Mouse (Mus musculus) gastrocnemius, postnatal 10 days (tissue): Measurements from ENCODE around the gene Cog2. TPM values are rescaled to one million over a fixed set of nuclear protein-coding genes. Genes with fewer than 3 reads are reported as not detected.
A peak's percentile ranks its signal among the peaks of the same experiment; 100 is the strongest.

Source experiments
- DNase-seq: peaks from one replicate; pipeline ENCODE4 v3.0.0; 2021; ENCODE audit warnings: mixed read lengths
- long read RNA-seq, 2 experiments: library from polyadenylated mRNA; stranded (forward); transcript quantifications; one replicate each; pipeline ENCODE4 v2.0.0; 2021
- total RNA-seq, 2 experiments: library from RNA; stranded (reverse); gene quantifications; 2 replicates each; pipeline ENCODE4 v1.2.3; 2021

Cog2 gene
- 10 to 100 TPM; 22.6 to 28.1 TPM for total RNA-seq
- long read RNA-seq, experiment 1, transcript Cog2-201 (18 exons, 2,825 nt) = major isoform, 33 of 49 reads
- long read RNA-seq, experiment 1, partial matches to known transcripts = 12 of 49 reads
- long read RNA-seq, experiment 1, other reads (novel, unspliced or antisense) = 4 of 49 reads
- long read RNA-seq, experiment 2, transcript Cog2-201 (18 exons, 2,825 nt) = major isoform, 45 of 56 reads
- long read RNA-seq, experiment 2, partial matches to known transcripts = 10 of 56 reads
- long read RNA-seq, experiment 2, other reads (novel, unspliced or antisense) = 1 of 56 reads

GRCm38 (mm10) chr8:124520249-124521080 lies at the start of gene Cog2:
Gene Cog2, plus strand, starts transcription at chr8:124520767.
- peak; percentile 90 for DNase-seq

DNA sequence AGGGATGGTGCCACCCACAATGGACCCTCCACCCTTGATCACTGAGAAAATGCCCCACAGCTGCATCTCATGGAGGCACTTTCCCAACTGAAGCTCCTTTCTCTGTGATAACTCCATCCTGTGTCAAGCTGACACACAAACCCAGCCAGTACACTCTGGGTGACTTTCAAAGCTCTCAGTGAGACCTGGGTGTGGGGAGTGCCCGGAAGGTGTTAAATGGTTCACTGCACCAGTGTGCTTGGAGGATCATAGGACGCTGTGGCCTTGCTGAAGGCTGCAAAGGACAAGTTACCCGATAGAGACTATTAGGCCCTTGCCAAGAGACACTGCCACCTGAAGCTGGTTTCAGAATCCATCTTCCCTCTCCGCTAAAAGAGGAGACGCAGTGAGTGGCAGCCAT lies 44.9 kb upstream of the Cog2 start:
- no peak for DNase-seq

GRCm38 (mm10) chr8:124476701-124477100 lies 43.9 kb upstream of the Cog2 start:
- no peak for DNase-seq

GRCm38 (mm10) chr8:124479251-124479650 lies 41.3 kb upstream of the Cog2 start:
- no peak for DNase-seq

DNA sequence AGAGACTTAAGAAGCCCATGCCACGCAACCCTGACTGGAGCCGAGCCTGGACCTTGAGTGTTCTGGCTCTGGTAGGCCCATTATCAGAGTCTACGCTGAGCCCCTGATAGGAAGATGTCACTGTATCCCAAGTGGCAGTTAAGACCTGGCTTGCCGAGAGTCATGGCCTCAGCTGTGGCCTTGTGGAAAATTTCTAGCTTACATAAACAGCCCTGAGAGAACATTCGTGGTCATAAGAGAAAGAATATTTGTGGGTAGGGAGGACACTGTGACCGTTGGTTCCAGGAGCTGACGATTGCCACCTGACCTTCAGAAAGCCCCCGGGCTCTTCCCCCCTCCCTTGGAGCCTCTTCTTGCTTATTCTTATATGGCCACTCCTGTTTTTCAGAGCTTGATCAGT lies 40.2 kb upstream of the Cog2 start:
- DNase-seq = no peak

- no peak for DNase-seq
Measured at GRCm38 (mm10) chr8:124482790-124483189, 37.8 kb upstream of the Cog2 start.

- no peak for DNase-seq
Measured at GRCm38 (mm10) chr8:124483356-124484115, 37.0 kb upstream of the Cog2 start.

- DNase-seq = no peak
Measured at GRCm38 (mm10) chr8:124489311-124489710, 31.3 kb upstream of the Cog2 start.

GRCm38 (mm10) chr8:124489786-124490185 lies 30.8 kb upstream of the Cog2 start:
- no peak for DNase-seq

GRCm38 (mm10) chr8:124494397-124494796 lies 26.2 kb upstream of the Cog2 start:
- no peak for DNase-seq

- no peak for DNase-seq
Measured at GRCm38 (mm10) chr8:124494955-124495354, 25.6 kb upstream of the Cog2 start.

GRCm38 (mm10) chr8:124495676-124496075 lies 24.9 kb upstream of the Cog2 start:
- DNase-seq = no peak

- no peak for DNase-seq
Measured at GRCm38 (mm10) chr8:124496266-124496665, 24.3 kb upstream of the Cog2 start.

DNA sequence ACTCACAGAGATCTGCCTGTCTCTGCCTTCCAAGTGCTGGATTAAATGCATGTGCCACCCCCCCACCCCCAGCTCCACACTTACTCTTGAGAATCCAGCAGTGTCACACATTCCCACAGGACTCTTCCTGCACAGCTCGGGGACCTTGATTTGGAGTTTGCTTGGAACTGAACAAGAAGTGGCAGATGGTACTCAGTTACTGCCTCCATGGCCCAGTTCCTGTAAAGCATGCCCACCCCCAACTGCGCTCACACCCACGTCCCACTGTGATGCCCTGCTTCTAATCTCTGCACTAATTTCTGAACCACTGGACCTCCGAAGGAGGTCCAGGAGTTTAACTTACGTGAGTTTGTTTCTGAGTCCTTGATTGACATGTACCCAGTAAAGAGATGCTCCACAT lies 23.7 kb upstream of the Cog2 start:
- no peak for DNase-seq

GRCm38 (mm10) chr8:124498398-124498797 lies 22.2 kb upstream of the Cog2 start:
- no peak for DNase-seq

DNA sequence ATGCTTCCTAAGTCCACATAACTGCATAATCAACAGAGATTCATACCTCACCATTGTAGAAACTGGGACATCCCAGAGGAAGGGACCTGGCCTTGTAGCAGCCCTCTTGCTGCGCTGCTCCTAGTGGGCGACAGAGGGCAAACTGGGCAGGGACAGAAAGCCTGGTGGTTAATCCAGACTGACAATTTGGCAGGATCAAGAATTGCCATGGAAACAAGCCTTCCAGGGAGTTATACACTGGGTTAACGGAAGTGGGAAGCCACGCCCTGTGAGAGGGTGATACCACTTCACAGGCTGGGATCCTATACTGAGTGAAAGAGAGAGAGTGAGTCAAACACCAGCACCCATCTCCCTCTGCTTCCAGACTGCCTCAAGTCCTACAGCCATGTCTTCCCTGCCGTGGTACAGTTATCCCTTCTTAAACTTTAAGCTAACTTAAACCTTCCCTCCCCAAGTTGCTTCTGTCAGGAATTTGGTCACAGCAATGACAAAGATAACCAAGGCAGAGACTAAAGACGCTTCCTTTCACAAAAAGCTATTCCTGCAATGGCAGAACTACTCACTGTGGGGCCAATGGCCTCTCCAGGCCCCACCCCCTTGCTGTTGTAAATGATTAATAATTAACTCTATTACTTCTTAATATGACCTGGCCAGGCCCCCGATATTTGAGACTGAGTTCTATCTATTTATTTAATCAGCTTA lies 21.2 kb upstream of the Cog2 start:
- DNase-seq = no peak

DNA sequence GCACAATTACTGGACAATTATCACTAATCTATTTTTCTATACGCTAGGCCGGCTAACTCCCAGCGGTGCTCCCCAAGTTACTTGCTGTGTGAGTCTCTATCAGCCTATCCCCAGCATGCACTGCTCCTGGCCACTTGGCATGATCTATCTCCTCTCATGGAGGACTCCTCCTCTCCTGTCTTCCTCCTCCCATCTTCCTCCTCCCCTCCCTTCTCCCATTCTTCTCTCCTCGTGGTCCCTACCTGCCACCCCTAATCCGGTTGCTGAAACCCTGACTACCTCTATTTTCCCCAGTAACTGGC lies 20.7 kb upstream of the Cog2 start:
- DNase-seq = no peak

- DNase-seq = no peak
Measured at GRCm38 (mm10) chr8:124505626-124506025, 14.9 kb upstream of the Cog2 start.

DNA sequence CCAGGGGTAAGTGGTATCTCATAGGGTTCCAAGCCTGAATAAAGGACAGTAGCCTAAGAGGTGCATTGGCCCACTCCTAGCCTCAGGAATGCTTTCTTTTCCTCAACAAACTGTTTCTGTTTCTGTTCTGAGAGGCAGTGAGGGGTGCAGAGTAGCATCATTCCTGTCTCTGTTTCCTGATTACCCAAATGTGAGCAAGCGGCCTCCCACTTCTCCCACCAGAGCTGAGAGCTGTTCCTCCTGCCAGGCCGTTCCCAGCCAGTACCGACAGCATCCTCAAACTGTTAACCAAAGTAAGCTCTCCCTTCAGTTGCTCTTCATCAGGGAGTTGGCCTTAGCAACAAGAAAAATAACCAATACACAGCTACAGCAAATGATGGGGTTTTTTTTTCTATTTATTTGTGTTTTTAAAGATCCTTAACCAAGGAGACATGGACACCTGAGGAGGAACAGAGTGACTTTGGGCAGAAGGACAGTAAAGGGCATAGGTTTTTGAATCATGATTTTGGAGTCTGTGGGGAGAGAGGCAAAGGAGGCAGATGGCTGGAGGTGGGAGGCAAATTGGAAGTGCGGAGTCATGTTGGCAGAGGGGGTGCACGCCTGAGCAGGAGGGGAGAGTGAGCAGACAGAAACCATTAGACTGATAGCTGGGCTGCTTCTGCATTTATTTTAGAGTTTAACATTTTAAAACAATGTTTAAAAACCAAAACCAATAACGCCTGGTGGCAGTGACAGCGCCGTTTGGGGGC lies 12.8 kb upstream of the Cog2 start:
- DNase-seq = no peak

- no peak for DNase-seq
Measured at GRCm38 (mm10) chr8:124508321-124508695, 12.3 kb upstream of the Cog2 start.

- no peak for DNase-seq
Measured at GRCm38 (mm10) chr8:124509156-124509555, 11.4 kb upstream of the Cog2 start.

- no peak for DNase-seq
Measured at GRCm38 (mm10) chr8:124516039-124516438, 4.5 kb upstream of the Cog2 start.
